Mouse (Mus musculus) kidney, postnatal 0 days (tissue): ENCODE measurements around the gene Pak1ip1. TPM values are rescaled to one million over a fixed set of nuclear protein-coding genes. Genes with fewer than 3 reads are reported as not detected.
"Not testable (repeated sequence)": the region's sequence is repeated elsewhere in the genome, so short reads cannot be mapped to it uniquely, and the experiment has no call there.

Source experiments
- ATAC-seq: fragments of 200-750 bp; cut with Nextera tagmentation; replicated peaks from 2 replicates; pipeline ENCODE4 v1.8.0; 2017; ENCODE audit warnings: low read depth, moderate number of reproducible peaks, moderate TSS enrichment, moderate library complexity; ENCODE audit not compliant: low FRiP score
- DNase-seq: peaks from one replicate; pipeline ENCODE4 v3.0.0-alpha.2; 2016; ENCODE audit warnings: low spot score
- H3K27ac ChIP-seq: fragments of 300-500 bp; sonication (generic); 2 replicates; pipeline ENCODE4 v1.5.1; 2014; ENCODE audit warnings: mild to moderate bottlenecking
- H3K27me3 ChIP-seq: fragments of 300-500 bp; sonication (generic); 2 replicates; pipeline ENCODE4 v1.6.1; 2014; ENCODE audit warnings: low read length, mixed read lengths; ENCODE audit not compliant: insufficient read depth
- H3K36me3 ChIP-seq: fragments of 300-500 bp; sonication (generic); 2 replicates; pipeline ENCODE4 v1.6.1; 2014; ENCODE audit warnings: low read length, mixed read lengths; ENCODE audit not compliant: insufficient read depth
- H3K4me1 ChIP-seq: fragments of 300-500 bp; sonication (generic); replicated peaks from 2 replicates; pipeline ENCODE4 v1.6.1; 2014; ENCODE audit warnings: antibody characterized with exemption, low read length, mixed read lengths; ENCODE audit not compliant: insufficient read depth
- H3K4me2 ChIP-seq: fragments of 300-500 bp; sonication (generic); 2 replicates; pipeline ENCODE4 v1.6.1; 2014; ENCODE audit warnings: mild to moderate bottlenecking, low read length, moderate library complexity, mixed read lengths
- H3K4me3 ChIP-seq: fragments of 300-500 bp; sonication (generic); replicated peaks from 2 replicates; pipeline ENCODE4 v1.5.1; 2014; ENCODE audit warnings: low read depth, low read length
- H3K9ac ChIP-seq: fragments of 300-500 bp; sonication (generic); 2 replicates; pipeline ENCODE4 v1.6.1; 2014; ENCODE audit warnings: low read depth, low read length
- H3K9me3 ChIP-seq: fragments of 300-500 bp; sonication (generic); replicated peaks from 2 replicates; pipeline ENCODE4 v1.6.1; 2016; ENCODE audit warnings: low read length, inconsistent platforms, mixed read lengths
- CTCF ChIP-seq: IDR thresholded peaks from 2 replicates; pipeline ENCODE4 v1.5.1; 2016; ENCODE audit warnings: antibody characterized with exemption, low read depth, mild to moderate bottlenecking, moderate library complexity
- WGBS: fragments of 180-500 bp; shearing (Covaris S2); extraction: QIAGEN DNeasy Blood & Tissue Kit; methylation state at CpG from one replicate; pipeline ENCODE4 v1.1.7; 2014; 5-methylcytosine and 5-hydroxymethylcytosine counted together
- polyA plus RNA-seq: library from polyadenylated mRNA; unstranded; fragments of >200 nt; fragmentation: Nextera tagmentation; extraction: Ambion mirVana; gene quantifications from 2 replicates; pipeline ENCODE4 v1.2.1, GENCODE M21; 2015

Gene Pak1ip1
- polyA plus RNA-seq, 1 experiment from 2014 or later, result 67.6 TPM

GRCm38 (mm10) chr13:40982759-40983158 lies 18.1 kb upstream of the Pak1ip1 start:
- ATAC-seq (no peak), DNase-seq (no peak)
- Histone ChIP-seq H3K36me3 (no peaks in the 10 kb centered on the region), H3K4me2 (no peak overlapping the region), H3K4me3 (no peak overlapping the region), H3K9me3 (no peaks in the 10 kb centered on the region), H3K9ac (no peak overlapping the region), H3K27me3 (no peaks in the 10 kb centered on the region), H3K27ac (no peak overlapping the region), H3K4me1 (no peaks in the 10 kb centered on the region)
- TF ChIP-seq CTCF, result no peak
- 91% methylated on average over 1 of the region's 1 CpGs for WGBS

- Histone ChIP-seq H3K9me3 (no peaks in the 10 kb centered on the region), H3K4me3 (no peak overlapping the region), H3K27me3 (no peaks in the 10 kb centered on the region), H3K4me2 (no peak overlapping the region), H3K36me3 (no peaks in the 10 kb centered on the region), H3K9ac (no peak overlapping the region), H3K27ac (no peak overlapping the region), H3K4me1 (no peaks in the 10 kb centered on the region)
- 94% methylated on average over 5 of the region's 5 CpGs for WGBS
- no peak for TF ChIP-seq CTCF
- DNase-seq, result no peak
- ATAC-seq, result no peak
Observed at GRCm38 (mm10) chr13:40986081-40986480, 14.7 kb upstream of the Pak1ip1 start.

GRCm38 (mm10) chr13:40987608-40988303 lies 13.1 kb upstream of the Pak1ip1 start:
- not testable (repeated sequence) for DNase-seq, H3K27me3 ChIP-seq, ATAC-seq, H3K4me1 ChIP-seq, H3K4me2 ChIP-seq, H3K9me3 ChIP-seq, H3K27ac ChIP-seq, H3K4me3 ChIP-seq, H3K36me3 ChIP-seq, H3K9ac ChIP-seq
- WGBS, result 66% methylated on average over 4 of the region's 4 CpGs

GRCm38 (mm10) chr13:40988418-40988817 lies 12.4 kb upstream of the Pak1ip1 start:
- Histone ChIP-seq H3K9ac (no peak overlapping the region), H3K27ac (no peak overlapping the region), H3K4me3 (no peak overlapping the region), H3K36me3 (no peaks in the 10 kb centered on the region), H3K4me2 (no peak overlapping the region), H3K4me1 (no peaks in the 10 kb centered on the region), H3K9me3 (no peaks in the 10 kb centered on the region), H3K27me3 (no peaks in the 10 kb centered on the region)
- WGBS, result 47% methylated on average over 2 of the region's 2 CpGs
- ATAC-seq, result no peak
- no peak for DNase-seq
- TF ChIP-seq CTCF, result no peak

GRCm38 (mm10) chr13:40994487-40995263 lies 6.1 kb upstream of the Pak1ip1 start:
- Histone ChIP-seq H3K36me3 (no peaks in the 10 kb centered on the region), H3K4me1 (0 out of 2 replicates have a peak, but pooled peaks cover 2% of the 10 kb centered on the region), H3K27ac (peak overlapping the region; percentile 36; the same call in 1 of the 2 replicates), H3K9ac (no peak overlapping the region), H3K4me3 (no peak overlapping the region), H3K4me2 (peak overlapping the region; percentile 2; the same call in 1 of the 2 replicates), H3K9me3 (no peaks in the 10 kb centered on the region), H3K27me3 (no peaks in the 10 kb centered on the region)
- 8% methylated on average over 8 of the region's 8 CpGs for WGBS
- TF ChIP-seq CTCF, result no peak
- peak; percentile 46 for ATAC-seq
- peak; percentile 79 for DNase-seq

- WGBS, result 89% methylated on average over 5 of the region's 5 CpGs
- not testable (repeated sequence) for H3K27ac ChIP-seq, H3K4me1 ChIP-seq, H3K36me3 ChIP-seq, H3K27me3 ChIP-seq, ATAC-seq, H3K4me3 ChIP-seq, DNase-seq, H3K9ac ChIP-seq, H3K4me2 ChIP-seq, H3K9me3 ChIP-seq
Observed at GRCm38 (mm10) chr13:40998537-40998936, 2.3 kb upstream of the Pak1ip1 start.
